Mouse (Mus musculus): ENCODE data around the gene Dph1.
A peak's percentile ranks its signal among the peaks of the same experiment; 100 is the strongest.

Gene Dph1

DNA sequence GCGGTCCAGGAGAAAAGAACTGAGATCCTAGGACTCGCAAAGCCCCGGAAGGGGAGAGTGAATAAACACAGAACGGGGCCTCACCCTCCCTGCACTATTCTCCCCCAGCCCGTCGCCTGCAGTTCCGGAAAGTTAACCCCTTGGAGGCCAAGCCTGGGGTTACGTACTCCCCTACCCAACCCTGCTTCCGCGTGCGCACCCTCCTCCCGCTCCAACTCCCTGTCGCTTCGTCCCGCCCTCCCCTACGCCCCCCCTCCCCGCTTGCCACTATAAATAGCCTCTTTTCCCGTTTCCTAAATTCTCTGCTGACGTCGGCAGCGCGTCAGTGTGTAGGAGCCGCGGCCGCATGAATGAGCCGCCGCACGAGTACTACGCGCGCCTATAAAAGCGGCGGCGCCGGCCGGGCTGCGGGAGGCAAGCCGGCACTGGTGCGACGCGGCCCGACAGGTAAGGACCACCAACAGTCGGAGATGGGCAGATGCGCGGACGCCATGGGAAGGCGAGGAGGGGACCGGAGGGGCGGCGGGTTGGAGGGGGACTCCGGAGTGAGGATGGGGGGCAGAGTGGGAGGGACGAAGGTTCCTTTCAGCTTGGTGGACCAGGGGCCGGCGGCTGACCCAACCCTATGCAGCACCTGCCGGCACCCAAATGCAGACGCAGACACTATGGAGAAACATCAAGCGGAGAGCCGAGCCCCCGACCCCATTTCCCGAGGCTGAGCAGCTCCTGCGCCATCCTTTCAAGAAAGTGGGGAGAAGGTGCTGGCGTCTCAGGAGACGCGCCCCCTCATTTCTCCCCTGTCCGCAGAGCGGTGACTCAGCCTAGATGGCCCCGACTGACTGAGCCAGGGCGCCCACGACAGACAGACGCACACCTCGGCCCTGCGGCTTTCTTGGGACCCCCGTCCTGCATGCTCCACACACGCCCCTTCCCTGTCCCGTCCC lies 18.6 kb downstream of the Dph1 start:
- DNase-seq: peak; percentile 37 to 68

DNA sequence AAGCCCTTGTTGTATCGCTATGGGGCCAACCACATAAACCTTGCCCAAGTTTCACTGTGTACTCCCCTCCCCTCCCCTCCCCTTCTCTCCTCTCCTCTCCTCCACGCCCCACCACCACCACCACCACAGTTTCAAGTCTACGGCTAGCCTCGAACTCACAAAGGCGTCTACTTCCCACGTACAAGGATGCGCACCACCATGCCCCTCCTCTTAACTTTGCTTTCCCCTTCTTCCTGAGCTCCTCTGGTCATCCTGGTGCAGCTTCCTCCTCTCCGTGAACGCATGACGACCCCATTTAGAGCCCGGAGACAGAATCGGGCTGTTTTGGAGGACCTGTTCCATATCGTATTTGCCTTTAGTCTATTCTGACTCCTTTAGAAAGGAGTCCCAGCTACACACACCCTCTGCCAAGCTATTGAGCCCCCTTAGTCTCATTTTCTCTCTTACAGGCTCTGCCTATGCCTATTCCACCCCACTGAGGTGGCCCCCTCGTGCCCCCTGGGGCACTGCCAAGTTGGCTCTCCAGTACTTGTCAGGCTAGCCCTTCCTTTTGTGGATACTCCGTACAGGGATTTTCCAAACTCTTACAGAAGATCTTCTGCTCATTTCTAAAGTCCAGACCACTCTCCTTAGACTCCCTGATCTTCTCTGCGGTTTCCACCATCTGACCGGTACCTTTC lies 19.7 kb downstream of the Dph1 start:
- DNase-seq: no peak

DNA sequence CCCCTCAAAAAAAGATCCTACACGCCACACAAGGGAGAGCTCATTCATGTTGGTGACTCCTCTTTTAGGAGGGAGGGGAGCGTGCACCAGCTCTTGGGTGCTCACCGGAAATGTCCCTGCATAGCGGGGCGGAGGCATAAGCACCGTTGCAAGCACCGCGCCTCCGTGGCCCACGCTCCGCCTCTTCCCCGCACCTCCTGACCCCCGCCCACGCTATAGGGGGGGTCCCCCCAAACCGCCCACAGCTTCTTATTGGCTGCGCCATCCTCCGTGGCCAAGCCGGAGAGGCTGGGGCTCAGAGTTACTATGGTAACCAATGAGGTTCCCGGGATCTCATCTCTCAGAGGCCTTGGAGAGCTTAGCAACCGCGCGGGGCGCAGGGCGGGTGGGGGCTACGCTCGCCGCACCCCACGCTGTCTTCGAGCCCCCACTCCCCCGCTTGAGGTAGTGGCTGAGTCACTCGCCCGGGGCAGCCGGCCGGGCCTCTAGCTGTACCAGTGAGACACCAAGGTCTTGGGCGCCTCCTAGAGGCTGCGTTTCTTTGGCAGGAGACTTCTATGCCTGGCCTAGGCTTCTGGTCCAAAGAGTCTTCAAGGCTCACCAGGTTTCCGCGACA lies 20.8 kb downstream of the Dph1 start:
- DNase-seq: peak; percentile 85 to 89

DNA sequence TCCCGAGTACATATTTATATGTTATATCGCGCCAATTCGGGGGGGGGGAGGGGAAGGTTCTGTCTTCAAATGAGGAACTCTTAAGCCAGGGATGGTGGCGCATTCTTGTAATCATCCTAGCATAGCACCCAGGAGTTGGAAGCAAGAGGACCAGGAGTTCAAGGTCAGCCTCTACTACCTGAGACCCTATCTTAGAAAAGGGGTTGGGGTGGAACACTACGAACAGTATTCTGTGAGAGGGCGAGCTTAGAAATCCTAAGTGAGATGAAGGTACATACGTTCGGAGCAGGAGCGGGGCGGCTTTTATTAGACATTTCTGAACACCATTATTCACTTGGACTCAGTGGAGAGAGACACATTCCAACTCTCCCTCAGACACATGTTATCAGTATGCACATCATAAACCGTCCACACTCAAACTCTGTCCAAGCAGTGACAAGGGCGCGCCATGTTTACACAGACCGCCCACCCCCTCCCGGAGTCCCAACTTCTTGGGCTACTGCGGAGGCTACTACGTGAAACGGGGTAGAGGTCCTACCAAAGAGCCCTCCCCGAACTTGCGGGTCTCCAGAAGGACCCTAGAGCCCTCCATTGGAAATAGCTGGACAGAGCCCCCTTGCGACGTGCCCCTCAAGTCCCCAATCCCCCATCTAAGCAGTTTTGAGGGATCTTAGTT lies 21.5 kb downstream of the Dph1 start, which contains the start of gene Hic1:
TSS of gene Hic1 (minus strand) at position 115 of the 676 bp plus-strand sequence.
- no peak for DNase-seq

DNA sequence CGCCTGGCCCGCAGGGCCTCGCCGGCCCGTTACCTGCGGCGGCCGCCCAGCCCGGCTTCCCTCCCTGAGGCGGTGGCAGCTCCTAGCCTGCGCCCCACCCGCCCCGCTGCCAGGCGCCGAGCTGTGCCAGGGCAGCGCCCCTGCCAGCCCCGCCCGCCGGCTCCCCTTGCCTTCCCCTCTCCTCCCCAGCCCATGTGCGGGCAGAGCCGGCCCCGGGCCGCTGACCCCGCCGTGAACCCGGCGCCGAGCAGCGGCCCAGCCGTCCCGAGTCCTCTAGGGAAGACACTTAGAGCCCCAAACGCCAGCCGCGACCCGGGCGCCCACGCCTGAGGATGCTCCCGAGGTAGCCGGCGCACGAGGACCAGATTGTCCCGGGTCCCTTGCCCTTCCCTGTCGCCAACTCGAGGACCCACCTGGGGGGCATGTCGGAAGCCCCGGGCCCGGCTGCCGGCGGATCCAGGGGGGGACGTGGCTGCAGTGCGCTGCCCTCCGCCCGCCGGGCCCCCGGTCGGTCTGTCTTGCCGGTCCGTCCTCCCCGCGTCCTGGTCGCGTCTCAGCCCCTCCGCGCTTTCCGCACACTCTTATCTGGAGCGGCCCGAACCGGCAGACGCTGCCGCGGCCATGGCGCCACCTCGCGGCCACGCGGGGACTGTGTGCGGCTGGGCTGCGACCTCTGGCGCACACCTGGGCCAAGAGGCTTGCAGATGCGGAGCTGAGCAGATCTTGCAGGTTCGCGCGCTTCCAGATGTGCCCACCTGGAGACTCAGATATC lies 22.3 kb downstream of the Dph1 start:
- peak; percentile 84 to 85 for DNase-seq

DNA sequence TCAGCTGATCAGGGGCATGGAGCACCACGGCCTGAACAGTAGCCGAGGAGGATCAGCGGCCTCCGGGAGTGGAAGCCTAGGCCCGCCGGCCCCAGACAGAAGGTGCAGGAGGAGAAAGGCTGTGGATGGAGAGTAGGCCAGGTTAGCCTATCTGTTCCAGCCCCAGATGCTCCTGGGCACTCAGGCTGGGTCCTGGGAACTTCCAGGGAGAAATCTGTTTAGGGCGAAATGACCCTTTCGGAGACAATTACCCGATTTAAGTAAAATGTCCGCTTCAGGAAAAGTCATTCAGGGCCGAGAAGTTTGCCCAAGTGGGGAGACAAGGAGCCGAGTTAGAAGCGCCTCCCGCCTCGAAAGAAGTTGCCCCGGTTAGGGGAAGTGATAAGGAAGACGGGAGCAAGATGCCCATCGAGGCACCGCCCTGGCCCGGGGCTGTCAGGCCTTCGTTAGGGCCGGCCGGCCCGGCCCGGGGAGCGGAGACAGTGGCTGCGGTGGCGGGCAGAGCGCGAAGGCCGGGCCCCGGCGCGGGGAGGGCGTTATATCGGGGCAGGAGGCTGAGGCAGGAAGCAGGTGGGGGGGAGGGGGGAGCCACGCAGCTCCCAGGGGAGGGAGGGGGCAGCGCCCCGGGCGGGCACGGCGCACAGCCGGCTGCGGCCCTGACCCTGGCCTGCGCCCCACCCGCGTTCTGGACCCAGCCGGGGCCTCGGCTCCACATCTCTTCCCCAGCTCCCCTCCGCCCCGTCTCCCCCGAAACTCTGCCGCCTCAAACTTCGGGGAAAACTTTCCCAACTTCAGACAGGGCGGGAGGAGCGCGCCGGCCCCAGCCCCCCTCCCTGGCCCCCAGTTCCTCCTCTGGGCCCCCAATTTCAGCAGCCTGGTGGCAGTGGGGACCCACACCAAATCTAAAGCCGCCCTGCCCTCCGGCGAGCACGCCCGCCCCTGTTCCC lies 23.1 kb downstream of the Dph1 start:
- peak; percentile 29 to 52 for DNase-seq

DNA sequence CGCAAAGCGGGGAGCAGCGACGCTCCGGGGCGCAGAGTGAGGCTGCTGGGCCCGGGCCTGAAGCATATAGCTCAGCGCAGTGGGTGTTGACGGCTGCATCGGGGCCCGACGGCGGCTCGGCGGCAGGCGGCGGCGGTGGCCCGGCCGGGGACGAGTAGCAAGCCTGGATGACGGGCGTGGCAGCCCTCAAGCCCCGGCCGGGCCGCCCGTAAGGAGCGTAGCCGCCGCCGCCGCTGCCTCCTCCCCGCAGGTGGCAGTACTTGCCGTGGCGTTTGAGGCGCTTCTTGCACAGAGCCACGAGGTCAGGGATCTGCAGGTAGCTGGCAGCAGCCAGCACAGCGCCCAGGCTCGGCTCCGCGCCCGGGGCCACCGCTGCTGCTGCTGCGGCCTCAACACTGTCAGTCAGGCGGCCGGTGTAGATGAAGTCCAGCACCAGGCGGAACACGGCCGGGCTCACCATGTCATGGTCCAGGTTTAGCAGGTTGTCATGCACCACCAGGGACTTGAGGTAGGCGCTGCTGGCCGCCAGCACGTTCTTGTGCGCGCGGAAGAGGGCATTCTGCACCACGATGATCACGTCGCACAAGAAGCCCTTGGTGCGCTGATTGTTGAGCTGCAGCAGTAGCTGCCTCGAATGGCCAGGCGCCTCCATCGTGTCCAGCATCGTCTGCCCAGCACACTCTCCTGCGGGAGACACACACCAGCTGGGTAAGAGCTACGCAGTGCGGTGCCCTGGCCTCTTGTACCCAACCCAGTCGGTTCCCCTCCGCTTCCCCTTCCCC lies 24.0 kb downstream of the Dph1 start:
- DNase-seq: peak; percentile 51 to 60

DNA sequence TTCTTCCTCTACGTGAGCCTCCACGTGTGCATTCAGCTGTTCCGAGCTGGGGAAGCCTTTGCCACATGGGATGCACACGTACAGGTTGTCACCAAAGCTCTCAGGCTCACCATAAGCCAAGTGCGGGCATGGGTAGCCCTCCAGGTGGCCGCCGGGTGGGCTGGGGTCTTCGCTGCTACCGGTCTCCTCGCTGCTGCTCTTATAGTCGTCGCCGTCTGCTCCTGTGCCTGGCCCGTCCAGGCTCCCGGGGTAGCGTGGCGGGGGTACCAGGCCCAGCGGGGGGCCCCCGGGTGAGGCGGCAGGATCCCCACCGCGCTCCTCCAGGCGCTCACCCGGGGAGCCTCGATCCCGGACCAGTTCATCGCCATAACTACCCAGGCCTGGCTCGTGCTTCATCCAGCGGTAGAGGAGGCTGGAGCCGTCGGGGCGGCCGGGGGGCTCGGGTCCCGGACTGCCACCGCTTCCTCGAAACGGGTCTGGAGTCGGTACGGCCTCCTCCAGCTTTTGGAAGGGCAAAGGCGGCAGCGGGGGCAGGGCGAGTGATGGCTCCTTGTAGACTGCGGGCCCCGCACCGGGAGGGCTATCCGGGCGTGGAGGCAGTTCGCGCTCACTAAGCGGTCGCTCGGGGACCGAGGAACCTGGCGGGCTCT lies 24.7 kb downstream of the Dph1 start:
- DNase-seq: peak in 1 of 2 experiments; percentile 37

DNA sequence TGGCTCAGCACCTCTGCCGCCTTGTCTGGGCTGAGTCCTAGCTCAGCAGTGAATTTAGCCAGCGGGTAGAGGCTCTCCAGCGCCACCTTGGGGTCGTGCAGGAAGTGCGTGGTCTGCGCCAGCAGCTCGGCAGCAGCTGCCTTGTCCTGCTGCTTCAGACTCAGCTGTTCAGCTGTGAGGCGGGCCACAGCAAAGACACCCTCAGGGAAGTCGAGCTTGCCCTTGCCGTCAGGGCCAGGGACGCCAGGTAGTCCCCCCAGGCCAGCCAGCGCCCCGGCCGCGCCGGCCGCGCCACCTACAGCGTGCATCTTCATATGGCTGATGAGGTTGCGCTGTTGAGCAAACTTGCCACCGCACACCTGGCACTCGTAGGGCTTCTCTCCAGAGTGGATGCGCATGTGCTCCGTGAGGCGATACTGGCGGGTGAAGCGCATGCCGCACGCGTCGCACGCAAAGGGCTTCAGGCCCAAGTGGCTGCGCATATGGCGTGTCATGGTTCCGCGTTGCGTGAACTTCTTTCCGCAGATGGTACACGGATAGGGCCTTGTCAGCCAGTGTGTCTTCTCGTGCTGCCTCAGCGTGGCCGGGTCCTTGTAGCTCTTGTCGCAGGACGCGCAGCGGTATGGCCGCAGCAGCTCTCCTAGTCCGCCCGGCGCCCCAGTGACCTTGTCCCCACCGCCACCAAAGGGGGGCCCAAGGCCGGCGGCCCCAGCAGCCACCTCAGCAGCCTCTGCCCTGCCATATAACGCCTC lies 25.4 kb downstream of the Dph1 start:
- DNase-seq: peak; percentile 79 to 83

DNA sequence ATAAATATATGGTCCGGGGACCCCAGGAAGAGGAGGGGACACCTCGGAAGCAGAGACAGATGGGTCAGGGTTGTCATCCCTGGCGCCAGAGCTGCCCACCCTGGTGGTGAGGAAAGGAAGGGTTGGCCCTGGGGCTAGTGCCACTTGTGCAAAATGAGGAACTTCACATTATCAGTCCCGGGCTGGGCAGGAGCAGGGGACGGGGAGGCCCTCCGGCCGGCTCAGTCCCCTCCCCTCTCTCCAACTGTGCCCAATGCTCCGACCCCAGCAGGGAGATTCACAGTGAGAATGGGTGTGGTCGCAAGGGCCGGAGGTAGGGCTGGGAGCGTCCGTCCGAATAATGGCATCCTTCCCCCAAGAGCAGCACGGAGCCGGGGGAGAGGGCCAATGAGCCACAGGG lies 26.3 kb downstream of the Dph1 start:
- no peak for DNase-seq

DNA sequence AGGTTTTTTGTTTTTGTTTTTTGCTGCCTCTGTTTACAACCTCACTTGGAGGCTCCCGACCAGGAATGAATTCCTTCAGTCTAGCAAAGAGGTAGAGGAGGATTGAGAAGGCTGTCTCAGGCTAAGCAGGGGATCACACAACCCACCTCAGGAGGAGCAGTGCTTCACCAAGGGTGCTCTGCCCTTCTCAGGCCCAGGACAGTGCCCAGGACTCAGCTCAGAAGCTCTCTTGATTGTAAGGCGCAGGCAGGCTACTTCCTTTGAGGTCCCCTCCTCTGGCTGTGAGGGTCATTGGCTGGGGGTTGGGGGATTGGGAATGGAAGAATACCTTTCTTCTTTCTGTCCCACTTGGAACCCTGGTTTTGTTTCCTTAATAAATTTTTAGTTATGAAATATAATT lies 27.0 kb downstream of the Dph1 start:
- no peak for DNase-seq

DNA sequence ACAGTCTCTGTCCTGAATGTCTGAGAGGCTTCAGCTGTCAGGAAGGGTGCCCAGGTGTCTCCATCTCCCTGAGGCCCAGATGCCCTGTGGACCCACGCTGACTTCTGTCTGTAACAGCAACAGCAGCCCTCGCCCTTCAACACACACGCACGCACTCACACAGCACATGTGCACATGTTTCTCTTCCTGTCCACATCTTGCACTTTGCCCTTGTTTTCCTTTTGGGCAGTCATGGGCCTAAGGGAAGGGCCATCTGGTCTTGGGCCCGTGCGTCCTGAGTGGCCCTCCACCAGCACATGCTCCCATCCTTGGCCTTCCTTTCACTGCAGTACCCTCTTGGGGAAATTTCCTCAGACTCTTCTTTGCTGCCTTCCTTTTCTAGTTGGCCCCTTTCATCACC lies 27.7 kb downstream of the Dph1 start:
- DNase-seq: no peak

DNA sequence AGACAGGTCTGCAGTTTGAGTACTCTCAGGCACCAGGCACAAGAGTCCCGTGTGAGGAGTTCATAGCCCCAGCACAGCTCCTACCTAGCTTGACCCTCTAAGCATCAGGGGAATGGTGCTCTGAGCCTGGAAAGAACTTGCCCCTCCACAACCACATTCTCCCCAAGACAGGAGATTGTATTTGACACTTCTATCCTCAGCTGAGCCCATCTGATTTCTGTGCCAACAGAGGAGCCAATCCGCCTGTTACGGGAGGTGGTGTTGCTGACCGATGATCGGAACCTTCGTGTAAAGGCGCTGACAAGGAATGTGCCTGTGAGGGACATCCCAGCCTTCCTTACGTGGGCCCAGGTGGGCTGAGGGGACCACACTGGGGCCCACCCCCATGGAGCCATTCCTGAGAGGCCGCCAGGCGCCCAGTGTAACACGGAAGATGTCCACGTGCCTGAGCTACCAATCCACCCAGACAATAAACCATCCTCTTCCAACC lies 28.4 kb downstream of the Dph1 start:
- DNase-seq: no peak

DNA sequence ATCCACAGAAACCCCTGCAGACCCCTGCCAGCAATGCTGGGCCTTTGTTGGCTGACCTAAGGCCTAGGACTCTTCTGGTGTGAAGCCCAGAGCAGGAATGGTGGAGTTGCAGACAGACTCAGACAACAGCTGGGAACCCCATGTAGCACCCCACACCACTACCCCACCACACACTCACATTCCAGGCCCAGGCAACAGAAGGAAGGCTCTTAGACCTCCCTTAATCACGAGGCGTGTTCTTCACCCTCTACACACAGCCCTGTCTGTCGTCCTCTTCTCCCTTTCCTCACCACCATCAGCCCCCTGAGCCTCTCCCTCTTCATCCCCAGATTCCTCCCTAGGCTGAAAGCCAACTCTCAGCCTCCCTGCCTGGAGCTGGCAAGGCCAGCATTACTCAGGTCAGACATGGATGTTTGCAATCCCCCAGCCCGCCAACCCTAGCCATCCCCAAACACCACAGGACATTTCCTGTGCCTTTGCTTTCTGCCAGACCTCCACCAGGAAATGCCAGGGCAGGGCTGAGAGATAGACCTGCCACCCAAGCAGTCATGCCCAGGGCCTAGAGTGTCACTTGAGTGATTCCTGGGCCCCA lies 29.5 kb downstream of the Dph1 start:
- DNase-seq: no peak

DNA sequence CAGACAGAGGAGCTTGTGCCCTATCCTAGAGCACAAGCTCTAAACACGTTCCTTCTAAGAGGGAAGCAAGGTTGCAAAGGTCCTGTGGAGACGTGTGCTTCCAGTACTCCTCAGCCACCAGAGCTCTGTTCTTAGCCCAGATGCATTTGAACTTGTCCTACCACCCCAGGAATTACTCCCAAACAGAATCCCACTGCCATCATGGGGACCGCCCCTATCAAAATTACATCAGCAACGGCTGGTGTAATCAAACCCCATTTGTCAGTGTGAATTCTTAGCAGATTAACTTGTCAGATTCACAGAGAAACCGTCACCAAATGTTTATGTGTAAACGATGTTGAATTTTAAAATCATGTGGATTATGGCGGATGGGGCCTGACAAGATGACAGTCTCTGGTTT lies 30.1 kb downstream of the Dph1 start:
- no peak for DNase-seq

DNA sequence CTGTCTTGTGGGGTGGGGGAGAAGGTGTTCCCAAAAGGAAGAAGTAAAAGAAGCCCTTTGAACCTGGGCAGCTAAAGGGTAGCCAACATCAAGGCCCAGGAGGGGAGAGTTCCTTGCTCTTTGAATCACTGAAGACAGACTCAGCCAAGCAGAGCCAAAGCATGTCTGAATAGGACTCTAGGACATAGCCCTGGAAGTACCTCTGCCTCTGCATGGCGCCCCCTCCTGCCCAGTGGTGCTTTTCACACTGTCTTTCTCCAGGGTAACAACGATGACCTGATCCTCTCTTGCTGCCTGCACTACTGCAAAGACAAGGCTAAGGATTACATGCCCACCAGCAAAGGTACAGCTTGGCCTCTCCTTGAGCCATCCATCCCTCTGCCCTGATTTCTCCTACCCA lies 31.5 kb downstream of the Dph1 start:
- peak in 1 of 2 experiments; percentile 42 for DNase-seq

DNA sequence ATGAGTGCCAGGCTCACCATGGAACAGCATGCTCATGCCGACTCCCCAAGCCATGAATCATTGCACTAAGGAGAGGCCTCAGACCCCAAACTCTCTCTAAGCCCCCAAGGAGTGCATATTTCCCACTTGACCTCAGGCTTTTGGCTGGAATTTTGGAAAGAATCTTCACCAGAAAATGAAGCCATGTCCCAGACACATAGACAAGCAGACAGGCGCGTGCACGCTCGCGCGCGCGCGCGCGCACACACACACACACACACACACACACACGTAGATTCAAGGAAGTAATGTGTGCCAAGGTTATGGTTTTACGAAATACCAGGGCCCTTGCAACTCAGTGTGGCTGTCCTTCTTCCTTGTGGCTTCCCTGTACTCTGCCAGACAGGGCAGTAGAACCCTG lies 32.6 kb downstream of the Dph1 start:
- DNase-seq: no peak

DNA sequence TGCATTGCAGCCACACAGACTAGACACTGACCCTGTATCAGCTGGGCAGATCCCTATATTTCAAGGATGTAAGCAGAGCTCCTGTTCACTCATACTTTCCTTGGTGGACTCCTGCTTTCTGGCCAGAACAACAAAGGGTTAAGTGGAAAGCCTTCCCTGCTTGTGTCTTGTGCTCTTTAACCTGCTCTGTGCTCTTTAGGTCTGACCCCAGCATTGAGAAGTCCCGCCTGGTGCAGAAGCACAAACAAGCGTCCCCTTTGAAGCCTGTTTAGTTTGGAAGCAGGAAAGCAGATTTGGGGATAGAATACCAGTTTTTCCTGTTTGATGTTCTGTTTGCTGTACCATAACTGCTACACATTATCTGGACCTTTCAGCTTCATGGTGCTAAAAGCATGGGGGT lies 33.1 kb downstream of the Dph1 start:
- no peak for DNase-seq
